Mouse (Mus musculus): Measurements from ENCODE around the gene Inha.

- TF ChIP-seq CTCF (IDR thresholded peaks at IDR 0.05; ENCODE audit: low read depth, low read length) (no peak), POLR2A (IDR thresholded peaks at IDR 0.05; ENCODE audit: extremely low read depth, insufficient read depth, low read length) (no peak)
Measured at GRCm38 (mm10) chr1:75556143-75556781, 49.4 kb downstream of the Inha start.

Data from liver, adult 2 months (tissue).